Mouse (Mus musculus): Measurements from ENCODE around the gene Frat2. TPM values are rescaled to one million over a fixed set of nuclear protein-coding genes. Genes with fewer than 3 reads are reported as not detected.
"Not testable (repeated sequence)": the region's sequence is repeated elsewhere in the genome, so short reads cannot be mapped to it uniquely, and the experiment has no call there.

The Frat2 gene
- 1 to 10 TPM; 2.5 to 3.3 TPM for total RNA-seq (2021)
- long read RNA-seq, experiment 1, result 0 reads
- long read RNA-seq, experiment 2, partial matches to known transcripts, result 0 of 1 reads
- long read RNA-seq, experiment 2, other reads (novel, unspliced or antisense), result 0 of 1 reads

DNA sequence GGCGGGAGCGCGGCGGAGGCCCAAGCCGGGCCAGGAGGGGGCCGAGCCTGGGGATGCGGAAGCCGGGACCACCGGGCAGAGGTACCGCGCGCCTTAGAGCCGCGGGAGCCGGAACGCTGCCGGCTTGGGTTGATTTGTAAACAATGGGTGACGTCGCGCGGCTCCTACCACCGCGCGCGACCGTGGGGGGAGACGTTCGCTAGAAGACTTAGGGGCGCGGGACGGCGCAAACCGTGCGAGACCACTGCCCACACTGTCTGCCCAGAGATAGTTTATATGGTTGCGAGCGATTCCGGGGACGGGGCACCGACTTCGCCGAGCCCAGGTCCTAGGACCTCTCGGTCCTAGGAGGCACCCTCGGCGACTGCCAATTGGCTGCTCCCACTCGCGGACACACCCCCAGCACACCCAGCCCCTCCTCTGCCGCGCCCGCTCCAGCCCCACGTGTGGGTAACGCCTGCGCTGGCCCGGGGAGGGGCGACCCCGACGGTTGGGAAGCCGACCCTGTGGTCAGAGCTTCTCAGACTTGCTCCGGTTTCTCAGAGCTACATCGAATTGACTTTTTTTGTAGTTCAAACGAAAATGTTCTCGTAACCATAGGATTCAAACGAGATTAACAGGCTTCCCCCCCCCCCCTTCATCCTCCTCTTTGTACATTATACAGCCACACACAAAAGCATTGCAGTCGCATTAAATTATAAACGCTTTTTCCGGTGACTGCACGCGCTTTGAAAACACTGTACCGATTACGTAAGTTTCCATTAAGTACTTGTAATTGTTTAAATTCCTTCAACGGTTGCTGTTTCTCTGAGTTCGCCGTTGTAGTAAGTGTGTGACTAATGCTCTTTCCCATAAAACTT lies at the start of gene Frat2:
Gene Frat2 (minus strand): TSS at position 141 of the 860 bp plus-strand sequence.
- DNase-seq, result peak; percentile 92 to 94

DNA sequence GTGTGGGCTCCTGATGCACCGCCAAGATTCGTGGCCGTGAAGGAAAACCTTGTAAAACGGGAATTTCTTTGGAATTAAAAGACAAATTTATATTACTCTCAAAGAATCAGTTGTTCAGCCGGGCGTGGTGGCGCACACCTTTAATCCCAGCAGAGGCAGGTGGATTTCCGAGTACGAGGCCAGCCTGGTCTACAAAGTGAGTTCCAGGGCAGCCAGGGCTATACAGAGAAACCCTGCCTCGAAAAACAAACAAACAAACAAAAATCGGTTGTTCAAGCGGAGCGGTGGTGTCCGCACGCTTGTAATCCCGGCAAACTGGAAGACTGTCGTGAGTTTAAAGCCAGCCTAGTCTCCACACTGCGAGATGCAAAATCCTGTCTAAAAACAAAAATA lies 48.4 kb upstream of the Frat2 start:
- DNase-seq, result no peak

- DNase-seq, result peak; percentile 91 to 93
Measured at GRCm38 (mm10) chr19:41895460-41896318, 47.8 kb upstream of the Frat2 start, which contains the start of gene Rrp12. Gene Rrp12 (minus strand): TSS chr19:41896173.

- DNase-seq, result peak in 1 of 2 experiments; percentile 24
Measured at GRCm38 (mm10) chr19:41894959-41895358, 47.0 kb upstream of the Frat2 start.

GRCm38 (mm10) chr19:41888191-41888590 lies 40.3 kb upstream of the Frat2 start:
- no peak for DNase-seq

DNA sequence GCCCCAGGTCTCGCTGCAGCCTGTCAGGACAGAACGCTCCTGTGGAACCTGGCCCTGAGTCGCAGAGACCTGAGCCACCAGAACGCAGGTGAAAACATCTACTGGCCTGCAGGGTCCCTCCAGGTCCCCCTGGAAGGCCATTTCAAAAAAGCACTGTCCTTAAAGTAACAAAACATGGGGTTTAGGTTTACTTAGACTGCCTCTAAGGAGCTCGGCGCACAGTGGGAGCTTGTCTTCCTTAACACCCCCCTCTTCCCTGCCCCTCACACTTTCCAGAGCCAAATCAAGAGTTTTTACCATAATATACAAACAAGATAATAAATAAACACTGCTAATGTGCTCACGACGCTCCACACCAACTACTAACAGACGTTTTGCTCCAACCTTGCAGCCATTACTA lies 36.0 kb upstream of the Frat2 start:
- DNase-seq, result no peak

DNA sequence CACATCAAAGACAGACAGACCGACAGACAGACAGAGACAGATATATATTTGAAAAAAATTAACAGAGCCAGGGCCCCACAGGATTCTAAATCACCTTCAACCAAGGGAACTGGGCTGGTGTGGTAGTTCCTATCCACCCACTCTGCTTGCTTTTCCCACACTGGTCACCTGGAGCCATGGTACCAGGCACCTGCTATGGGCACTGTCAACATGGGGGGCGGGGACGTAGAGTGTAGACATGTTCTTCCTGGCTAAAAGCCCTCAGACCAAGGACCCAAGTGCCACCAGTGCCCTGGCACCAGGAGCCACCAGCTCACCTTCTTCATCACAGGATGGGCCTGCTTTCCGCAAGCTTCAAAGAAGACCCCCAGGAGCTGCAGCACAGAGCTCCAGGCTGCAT lies 33.9 kb upstream of the Frat2 start:
- no peak for DNase-seq

DNA sequence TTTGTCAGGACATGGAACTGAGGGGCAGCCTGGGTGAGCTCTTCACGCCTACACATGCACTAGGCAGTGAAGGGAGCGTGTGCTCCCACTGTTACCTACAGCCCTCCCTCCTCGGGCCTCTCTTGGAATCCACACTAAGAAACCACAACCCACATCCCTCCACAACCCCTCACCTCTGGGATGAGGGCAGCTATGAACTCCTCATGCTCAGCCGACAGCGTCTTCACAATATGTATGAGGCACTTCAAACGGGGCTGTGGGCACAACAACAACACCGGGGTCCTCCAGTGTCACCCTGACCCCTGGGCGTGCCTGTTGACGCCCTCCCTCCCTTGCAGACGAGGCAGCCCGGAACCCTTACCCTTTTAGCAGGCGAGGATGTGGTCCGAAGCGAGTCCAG lies 26.4 kb upstream of the Frat2 start:
- DNase-seq, result no peak

GRCm38 (mm10) chr19:41872285-41872684 lies 24.4 kb upstream of the Frat2 start:
- no peak for DNase-seq

DNA sequence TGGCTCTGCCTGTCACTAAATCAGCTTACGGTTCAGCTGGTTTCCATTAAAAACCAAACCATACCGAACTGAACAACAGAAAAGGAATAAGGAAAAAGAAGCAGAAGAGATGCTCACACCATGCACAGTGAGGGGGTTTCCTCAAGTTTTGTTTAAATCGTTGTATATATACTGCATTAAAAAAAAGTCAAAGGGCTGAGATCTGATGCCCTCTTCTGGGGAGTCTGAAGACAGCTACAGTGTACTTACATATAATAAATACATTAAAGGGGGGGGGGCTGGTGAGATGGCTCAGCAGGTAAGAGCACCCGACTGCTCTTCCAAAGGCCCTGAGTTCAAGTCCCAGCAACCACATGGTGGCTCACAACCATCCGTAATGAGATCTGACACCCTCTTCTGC lies 22.0 kb upstream of the Frat2 start:
- DNase-seq, result not testable (repeated sequence)

- no peak for DNase-seq
Measured at GRCm38 (mm10) chr19:41869296-41869695, 21.4 kb upstream of the Frat2 start.

- DNase-seq, result no peak
Measured at GRCm38 (mm10) chr19:41866707-41867106, 18.8 kb upstream of the Frat2 start.

GRCm38 (mm10) chr19:41857816-41858310 lies 9.9 kb upstream of the Frat2 start:
- no peak for DNase-seq

- no peak for DNase-seq
Measured at GRCm38 (mm10) chr19:41857086-41857762, 9.3 kb upstream of the Frat2 start.

GRCm38 (mm10) chr19:41852423-41852822 lies 4.5 kb upstream of the Frat2 start:
- no peak for DNase-seq

DNA sequence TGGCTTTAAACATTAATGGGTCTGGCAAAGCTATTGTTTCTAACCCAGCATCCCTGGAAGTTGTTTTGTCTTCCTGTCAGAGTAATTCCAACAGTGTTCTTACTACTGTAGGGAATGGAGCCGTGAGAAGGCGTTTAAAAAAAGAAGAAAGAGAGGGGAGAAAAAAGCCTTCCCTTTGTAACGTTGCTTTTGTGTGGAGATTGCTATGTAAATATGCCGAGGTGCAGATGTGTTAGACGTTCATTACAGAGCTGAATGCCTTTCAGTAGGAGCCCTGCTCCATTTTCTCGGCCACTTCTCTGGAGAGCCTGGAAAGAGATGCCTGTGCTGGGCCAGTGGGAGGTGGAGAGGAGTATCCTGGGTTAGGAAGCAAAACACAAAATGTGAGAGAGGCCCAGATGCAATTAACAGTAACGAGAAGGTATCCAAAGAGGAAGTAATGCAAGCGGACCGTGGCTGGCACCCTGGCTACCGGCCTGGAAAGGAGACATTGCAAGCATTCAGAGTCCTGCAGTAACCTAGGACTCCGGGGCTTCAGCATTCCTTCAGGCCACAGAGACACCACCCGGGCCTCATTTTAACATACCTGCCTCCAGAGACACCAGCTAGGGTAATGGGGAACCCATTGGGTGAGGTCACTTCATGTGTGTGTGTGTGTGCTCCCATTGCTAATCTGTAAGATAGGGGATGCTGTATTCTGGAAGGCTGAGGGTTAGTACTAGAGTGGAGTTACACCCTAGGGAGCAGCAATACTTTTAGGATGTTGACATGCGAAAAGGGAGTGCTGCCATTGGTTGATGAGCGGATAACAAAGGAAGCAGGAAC lies 3.0 kb upstream of the Frat2 start:
- DNase-seq, result no peak

DNA sequence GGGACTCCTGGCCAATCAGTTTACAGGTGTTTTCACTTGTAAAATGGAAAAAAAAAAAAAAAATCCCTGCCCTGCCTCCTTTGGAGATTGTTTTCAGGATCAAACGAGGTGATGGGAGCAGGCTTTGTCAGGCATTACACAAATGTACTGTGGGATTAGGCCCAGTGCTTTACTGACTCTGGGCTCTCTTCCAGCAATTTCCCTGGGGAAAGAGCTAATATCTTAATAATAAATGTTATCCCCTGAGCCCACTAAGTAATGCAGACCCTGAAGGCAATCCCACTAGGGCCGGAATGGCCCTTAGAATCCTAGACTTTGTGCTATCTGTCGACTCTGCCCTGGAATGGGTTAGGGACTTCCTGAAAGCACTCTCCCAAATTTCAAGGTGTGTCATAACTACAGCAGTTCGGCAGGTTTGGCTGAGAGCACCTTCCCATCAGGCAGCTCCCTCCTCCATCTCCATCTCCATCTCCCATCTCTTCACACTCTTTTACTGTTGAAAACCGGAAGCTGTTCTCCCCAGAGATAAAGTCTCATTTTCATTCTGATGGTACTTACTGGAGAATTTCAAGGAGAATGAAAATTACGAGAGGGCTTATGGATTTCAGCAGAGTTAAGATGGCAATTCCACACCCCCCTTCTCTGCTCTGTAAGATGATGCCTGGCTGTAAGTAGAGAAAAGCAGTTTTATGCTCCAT lies 2.2 kb upstream of the Frat2 start:
- no peak for DNase-seq

GRCm38 (mm10) chr19:41847614-41847991 lies 329 bp downstream of the Frat2 start:
- DNase-seq, result not testable (repeated sequence)

DNA sequence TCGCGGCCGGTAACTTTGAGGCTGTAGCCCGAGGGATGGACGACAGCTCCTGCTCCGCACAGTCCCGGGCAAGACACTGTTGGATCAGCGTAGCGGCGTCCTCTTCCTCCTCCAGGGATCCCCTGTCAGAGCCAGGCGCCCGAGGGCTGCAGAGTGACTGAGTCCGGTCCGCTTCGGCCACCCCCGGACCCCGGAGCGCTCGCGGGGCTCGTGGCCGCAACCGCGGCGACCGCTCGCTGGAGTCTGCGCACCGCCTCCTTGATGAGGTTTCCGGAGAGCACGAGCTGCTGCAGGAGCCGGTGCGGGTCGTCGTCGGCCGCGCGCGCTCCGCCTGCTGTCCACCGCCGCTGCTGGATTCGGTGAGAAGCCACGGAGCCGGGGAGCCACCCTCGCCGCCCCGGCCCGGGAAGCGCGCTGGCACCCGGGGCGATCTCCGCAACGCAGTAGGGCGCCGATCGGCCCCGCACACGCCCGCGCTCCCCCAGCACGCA lies 796 bp downstream of the Frat2 start:
- DNase-seq, result peak; percentile 49 to 64

- peak; percentile 33 to 43 for DNase-seq
Measured at GRCm38 (mm10) chr19:41846366-41847090, 1.4 kb downstream of the Frat2 start.
